Mouse (Mus musculus) lung, adult 18-20 months (tissue): ENCODE results near the gene Vps29.
A peak's percentile ranks its signal among the peaks of the same experiment; 100 is the strongest.
"Not testable (repeated sequence)": the region's sequence is repeated elsewhere in the genome, so short reads cannot be mapped to it uniquely, and the experiment has no call there.

Source experiments
- DNase-seq, 2 experiments: peaks; one replicate each; pipeline ENCODE4 v3.0.0; 2022; ENCODE audit warnings: mixed read lengths in 2 of 2

Gene Vps29

GRCm38 (mm10) chr5:122353807-122354491 is at the start of gene Vps29, which contains the start of gene Rad9b:
Gene Vps29, plus strand, starts transcription at chr5:122354369.
Gene Rad9b, minus strand, starts transcription at chr5:122354233.
- DNase-seq = peak; percentile 98

- DNase-seq = no peak
Measured at GRCm38 (mm10) chr5:122304541-122304940, 49.6 kb upstream of the Vps29 start.

- no peak for DNase-seq
Measured at GRCm38 (mm10) chr5:122305472-122305871, 48.7 kb upstream of the Vps29 start.

- no peak for DNase-seq
Measured at GRCm38 (mm10) chr5:122306536-122306935, 47.6 kb upstream of the Vps29 start.

GRCm38 (mm10) chr5:122310699-122311098 is 43.5 kb upstream of the Vps29 start:
- DNase-seq = no peak

GRCm38 (mm10) chr5:122311692-122312091 is 42.5 kb upstream of the Vps29 start:
- DNase-seq = no peak

GRCm38 (mm10) chr5:122312346-122312745 is 41.8 kb upstream of the Vps29 start:
- peak; percentile 54 to 56 for DNase-seq

GRCm38 (mm10) chr5:122312942-122313684 is 41.1 kb upstream of the Vps29 start:
- DNase-seq = no peak

GRCm38 (mm10) chr5:122314966-122315667 is 39.1 kb upstream of the Vps29 start:
- peak; percentile 96 to 97 for DNase-seq

GRCm38 (mm10) chr5:122317329-122318045 is 36.7 kb upstream of the Vps29 start:
- peak in 1 of 2 experiments; percentile 45 for DNase-seq

- DNase-seq = peak; percentile 41 to 51
Measured at GRCm38 (mm10) chr5:122318100-122318499, 36.1 kb upstream of the Vps29 start.

GRCm38 (mm10) chr5:122318976-122319375 is 35.2 kb upstream of the Vps29 start:
- DNase-seq = not testable (repeated sequence)

- no peak for DNase-seq
Measured at GRCm38 (mm10) chr5:122319474-122320204, 34.5 kb upstream of the Vps29 start.

- no peak for DNase-seq
Measured at GRCm38 (mm10) chr5:122320205-122320781, 33.9 kb upstream of the Vps29 start.

GRCm38 (mm10) chr5:122323523-122323922 is 30.6 kb upstream of the Vps29 start:
- no peak for DNase-seq

- DNase-seq = peak; percentile 76 to 86
Measured at GRCm38 (mm10) chr5:122324608-122325431, 29.3 kb upstream of the Vps29 start.

- DNase-seq = no peak
Measured at GRCm38 (mm10) chr5:122325477-122325876, 28.7 kb upstream of the Vps29 start.

GRCm38 (mm10) chr5:122327283-122327682 is 26.9 kb upstream of the Vps29 start:
- no peak for DNase-seq

GRCm38 (mm10) chr5:122330269-122330668 is 23.9 kb upstream of the Vps29 start:
- no peak for DNase-seq

- no peak for DNase-seq
Measured at GRCm38 (mm10) chr5:122334682-122335081, 19.5 kb upstream of the Vps29 start.
